Mouse (Mus musculus): Measurements from ENCODE around the gene Copa.

Gene Copa

GRCm38 (mm10) chr1:172082899-172083445, 643 bp downstream of the Copa start:
- no peak for DNase-seq (ENCODE audit: extremely low spot score, low read depth, low spot score)

- no peak for DNase-seq (ENCODE audit: extremely low spot score, low read depth, low spot score)
These were observed 11.2 kb downstream of the Copa start for GRCm38 (mm10) chr1:172093522-172093921.

- no peak for DNase-seq (ENCODE audit: extremely low spot score, low read depth, low spot score)
These were observed 12.0 kb downstream of the Copa start for GRCm38 (mm10) chr1:172094295-172094694.

GRCm38 (mm10) chr1:172095202-172095601, 12.9 kb downstream of the Copa start:
- DNase-seq (ENCODE audit: extremely low spot score, low read depth, low spot score), result no peak

- DNase-seq (ENCODE audit: extremely low spot score, low read depth, low spot score), result no peak
These were observed 17.1 kb downstream of the Copa start for GRCm38 (mm10) chr1:172099325-172100033.

- DNase-seq (ENCODE audit: extremely low spot score, low read depth, low spot score), result no peak
These were observed 21.3 kb downstream of the Copa start for GRCm38 (mm10) chr1:172103619-172104018.

- no peak for DNase-seq (ENCODE audit: extremely low spot score, low read depth, low spot score)
These were observed 22.8 kb downstream of the Copa start for GRCm38 (mm10) chr1:172105101-172105500.

- no peak for DNase-seq (ENCODE audit: extremely low spot score, low read depth, low spot score)
These were observed 25.6 kb downstream of the Copa start for GRCm38 (mm10) chr1:172107777-172108477.

GRCm38 (mm10) chr1:172116948-172117347, 34.6 kb downstream of the Copa start:
- no peak for DNase-seq (ENCODE audit: extremely low spot score, low read depth, low spot score)

- no peak for DNase-seq (ENCODE audit: extremely low spot score, low read depth, low spot score)
These were observed 36.8 kb downstream of the Copa start for GRCm38 (mm10) chr1:172119100-172119499.

- DNase-seq (ENCODE audit: extremely low spot score, low read depth, low spot score), result no peak
These were observed 37.4 kb downstream of the Copa start for GRCm38 (mm10) chr1:172119720-172120119.

GRCm38 (mm10) chr1:172122671-172123070, 40.3 kb downstream of the Copa start:
- DNase-seq (ENCODE audit: extremely low spot score, low read depth, low spot score), result no peak

GRCm38 (mm10) chr1:172124572-172124971, 42.2 kb downstream of the Copa start:
- DNase-seq (ENCODE audit: extremely low spot score, low read depth, low spot score), result no peak

- no peak for DNase-seq (ENCODE audit: extremely low spot score, low read depth, low spot score)
These were observed 44.3 kb downstream of the Copa start, which contains the start of gene Pex19 for GRCm38 (mm10) chr1:172126376-172127347. Gene Pex19 (plus strand): TSS chr1:172126755.

GRCm38 (mm10) chr1:172127487-172127886, 45.2 kb downstream of the Copa start:
- DNase-seq (ENCODE audit: extremely low spot score, low read depth, low spot score), result no peak

- DNase-seq (ENCODE audit: extremely low spot score, low read depth, low spot score), result no peak
These were observed 46.2 kb downstream of the Copa start for GRCm38 (mm10) chr1:172128563-172128962.

GRCm38 (mm10) chr1:172129108-172129507, 46.8 kb downstream of the Copa start:
- DNase-seq (ENCODE audit: extremely low spot score, low read depth, low spot score), result no peak

- DNase-seq (ENCODE audit: extremely low spot score, low read depth, low spot score), result no peak
These were observed 47.5 kb downstream of the Copa start for GRCm38 (mm10) chr1:172129780-172130179.

- DNase-seq (ENCODE audit: extremely low spot score, low read depth, low spot score), result no peak
These were observed 50.0 kb downstream of the Copa start for GRCm38 (mm10) chr1:172132319-172132718.

- DNase-seq (ENCODE audit: extremely low spot score, low read depth, low spot score), result no peak
These were observed 51.2 kb downstream of the Copa start for GRCm38 (mm10) chr1:172133535-172133934.

- no peak for DNase-seq (ENCODE audit: extremely low spot score, low read depth, low spot score)
These were observed 51.7 kb downstream of the Copa start for GRCm38 (mm10) chr1:172134072-172134471.
